Mouse (Mus musculus) retina, postnatal 1 day (tissue): ENCODE results near the gene Sox5.

Source experiments
- DNase-seq: peaks from one replicate; pipeline ENCODE4 v3.0.0-alpha.2; 2012

Sox5 gene

DNA sequence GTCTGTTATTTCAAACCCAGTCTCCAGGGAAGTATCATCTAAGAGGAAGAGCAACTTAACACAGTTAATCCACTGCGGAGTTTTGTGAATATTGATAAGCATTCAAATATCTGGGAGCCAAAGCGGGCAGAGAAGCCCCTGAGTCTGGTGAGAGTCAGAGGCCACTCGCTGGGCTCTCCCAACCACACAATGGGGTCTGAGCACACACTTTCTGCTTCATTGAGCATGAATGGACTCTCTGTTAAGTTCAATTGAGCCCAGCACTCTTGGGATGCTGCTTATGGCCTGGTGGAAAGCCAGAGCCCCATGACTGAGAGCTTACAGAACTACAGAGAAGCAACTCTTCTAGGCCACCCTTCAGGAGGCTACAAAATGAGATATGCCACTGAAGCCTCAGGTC lies 221.6 kb downstream of the Sox5 start:
- peak; percentile 58 for DNase-seq

DNA sequence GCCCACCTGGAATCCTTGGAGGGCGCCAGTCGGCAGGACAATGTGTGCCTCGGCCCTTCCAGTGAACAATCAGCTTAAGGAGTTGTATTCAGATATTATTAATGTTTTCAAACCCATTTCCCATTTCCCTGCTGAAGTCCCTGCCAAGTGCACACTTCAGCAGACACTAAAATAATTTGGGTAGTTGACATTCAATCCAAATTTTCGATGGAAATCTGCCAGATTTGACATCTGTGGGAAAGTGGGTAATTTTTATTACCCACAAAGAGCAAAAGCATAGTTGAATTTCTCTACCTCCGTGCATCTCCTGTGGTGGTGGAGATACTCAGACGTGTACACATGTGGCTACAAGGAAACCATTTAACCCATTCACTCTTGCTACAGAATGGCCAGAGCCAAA lies 228.3 kb downstream of the Sox5 start:
- no peak for DNase-seq

DNA sequence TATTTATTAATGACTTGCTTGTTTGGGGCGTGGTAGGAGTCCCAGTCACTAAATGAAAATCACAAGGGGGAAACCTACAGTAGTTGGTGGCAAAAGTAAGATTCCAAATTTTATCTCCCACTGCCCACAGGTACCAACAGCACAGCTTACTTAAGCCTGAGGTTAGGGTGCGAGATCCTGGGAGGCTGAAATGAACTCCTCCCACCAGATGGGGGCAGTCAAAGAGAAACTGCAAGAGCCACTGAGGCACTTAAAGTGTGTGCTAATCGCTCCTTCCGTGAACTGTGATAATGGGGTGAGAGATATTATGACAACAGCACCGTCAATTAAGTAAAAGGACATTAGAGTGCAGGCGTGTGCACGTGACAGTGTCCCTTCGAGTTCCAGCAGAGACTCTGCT lies 232.8 kb downstream of the Sox5 start:
- DNase-seq: no peak

DNA sequence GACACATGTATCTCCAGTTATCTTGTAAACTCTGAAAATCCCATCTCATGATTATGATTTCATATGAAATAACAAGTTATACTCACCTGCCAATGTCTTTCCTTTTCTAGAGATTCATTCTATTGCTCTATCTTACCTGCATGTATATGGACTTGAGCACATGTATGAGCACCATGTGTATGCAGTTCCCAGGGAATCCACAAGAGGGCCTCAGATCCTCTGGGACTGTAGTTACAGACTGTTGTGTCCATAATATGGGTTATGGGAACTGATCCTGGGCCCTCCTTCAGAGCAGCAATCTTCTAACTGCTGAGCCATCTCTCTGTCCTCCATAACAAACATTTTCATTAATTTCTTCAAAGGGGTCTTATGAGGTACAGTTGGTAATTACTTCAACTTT lies 234.6 kb downstream of the Sox5 start:
- no peak for DNase-seq

DNA sequence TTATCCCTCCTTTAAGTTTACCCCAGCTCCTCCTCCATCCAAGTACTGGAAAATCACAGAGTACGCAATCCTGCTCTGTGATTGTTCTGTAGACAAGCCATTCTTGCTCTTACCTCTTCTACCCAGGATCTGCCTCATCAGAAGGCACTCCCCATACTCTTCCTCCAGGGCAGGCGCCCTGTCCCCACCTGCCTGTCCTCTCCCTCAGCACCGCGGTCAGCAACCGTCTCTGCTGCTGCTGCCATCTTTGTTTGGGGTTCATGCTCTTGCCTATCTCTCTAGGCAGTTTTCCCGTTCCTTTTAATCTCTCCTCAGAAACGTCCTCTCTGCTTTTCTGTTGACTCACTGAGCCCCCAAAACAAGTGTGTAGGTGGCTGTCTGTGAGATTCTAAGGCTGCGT lies 236.2 kb downstream of the Sox5 start:
- DNase-seq: no peak

DNA sequence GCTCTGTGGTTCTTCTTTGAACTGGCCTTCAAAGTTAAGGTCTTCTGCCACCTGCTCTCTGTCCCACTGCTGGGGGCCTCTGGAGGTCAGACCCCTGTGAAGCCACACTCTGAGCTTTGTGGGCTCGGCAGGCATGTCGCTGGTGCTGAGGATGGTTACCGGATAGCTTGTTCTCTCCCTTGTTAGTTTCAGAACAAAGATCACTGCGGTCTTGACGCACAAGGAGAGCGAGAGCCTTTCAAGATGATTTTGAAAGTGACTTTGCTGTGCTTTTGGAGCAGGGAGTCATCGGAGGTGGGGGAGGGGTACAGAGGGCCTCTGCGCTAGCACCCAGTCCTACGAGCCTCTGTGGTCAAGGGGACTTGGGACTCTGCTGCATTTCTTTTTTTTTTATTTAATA lies 240.5 kb downstream of the Sox5 start:
- DNase-seq: no peak

DNA sequence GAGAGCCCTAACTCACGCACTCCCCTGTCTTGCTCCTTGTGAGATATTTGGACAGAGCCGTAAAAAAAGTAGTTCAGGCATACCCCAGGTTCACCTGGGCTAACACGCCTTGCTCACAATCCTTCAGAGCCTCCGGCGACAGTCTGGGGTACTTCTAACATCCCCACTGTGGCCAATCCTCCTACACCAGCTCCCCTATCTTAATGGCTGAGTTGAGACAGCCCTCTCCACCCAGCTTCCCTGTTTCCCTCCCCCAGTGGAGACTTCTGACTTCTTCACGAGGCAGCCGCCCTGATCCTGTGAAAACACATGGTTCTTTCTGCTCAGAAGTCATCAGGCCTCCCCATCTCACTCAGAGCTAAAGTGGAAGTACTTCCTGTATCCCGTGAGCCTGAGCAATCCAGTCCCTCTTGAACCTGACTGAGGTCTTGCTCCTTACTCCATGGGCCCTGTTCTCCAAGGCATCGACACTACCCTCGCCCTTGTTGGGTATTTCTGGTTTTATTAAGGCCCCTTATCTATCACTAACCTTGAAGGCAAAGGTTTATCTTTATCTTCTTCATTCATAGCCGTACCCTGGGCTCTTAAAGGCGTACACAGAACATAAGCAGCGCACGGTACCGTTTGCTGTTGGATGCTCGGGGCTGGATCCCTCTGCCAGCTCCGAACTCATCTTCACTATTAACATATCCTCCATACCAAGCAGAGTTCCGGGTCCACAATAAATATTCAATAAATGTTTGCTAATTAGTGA lies 242.2 kb downstream of the Sox5 start:
- DNase-seq: no peak

DNA sequence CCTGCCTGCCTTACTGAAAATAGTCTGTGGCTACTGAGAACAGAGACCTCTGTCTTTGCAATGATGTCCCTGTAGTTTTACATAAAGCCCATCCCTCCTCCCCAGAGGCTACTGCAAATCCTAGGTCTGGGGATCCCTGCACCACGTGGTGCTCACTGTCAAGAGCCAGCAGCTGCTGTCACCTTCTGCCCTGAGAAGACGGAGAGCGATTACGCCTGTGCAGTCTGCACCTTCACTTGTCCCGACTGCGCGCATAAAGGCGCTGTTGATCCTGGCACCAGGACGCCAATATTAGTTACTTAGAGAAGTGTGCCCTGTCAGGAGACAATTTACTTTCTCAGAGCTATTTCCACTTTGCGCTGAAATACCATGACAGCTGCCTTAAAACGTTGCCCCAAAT lies 258.3 kb downstream of the Sox5 start:
- DNase-seq: peak; percentile 42

DNA sequence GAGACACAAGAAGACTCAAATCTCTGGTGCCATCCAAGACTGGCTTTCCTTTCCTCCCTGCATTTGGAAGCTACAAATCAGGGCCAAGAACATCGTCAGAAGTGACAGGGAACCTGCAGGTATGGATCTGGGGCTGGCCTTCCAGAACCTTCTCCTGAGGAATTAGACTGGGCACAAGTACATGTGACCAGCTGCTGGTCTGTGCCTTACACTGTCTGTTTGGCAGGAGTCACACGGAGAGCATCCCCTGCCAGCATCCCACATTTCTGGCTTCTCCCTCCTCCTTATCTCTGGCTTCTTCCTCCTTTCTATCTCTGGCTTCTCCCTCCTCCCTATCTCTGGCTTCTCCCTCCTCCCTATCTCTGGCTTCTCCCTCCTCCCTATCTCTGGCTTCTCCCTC lies 263.0 kb downstream of the Sox5 start:
- DNase-seq: no peak

DNA sequence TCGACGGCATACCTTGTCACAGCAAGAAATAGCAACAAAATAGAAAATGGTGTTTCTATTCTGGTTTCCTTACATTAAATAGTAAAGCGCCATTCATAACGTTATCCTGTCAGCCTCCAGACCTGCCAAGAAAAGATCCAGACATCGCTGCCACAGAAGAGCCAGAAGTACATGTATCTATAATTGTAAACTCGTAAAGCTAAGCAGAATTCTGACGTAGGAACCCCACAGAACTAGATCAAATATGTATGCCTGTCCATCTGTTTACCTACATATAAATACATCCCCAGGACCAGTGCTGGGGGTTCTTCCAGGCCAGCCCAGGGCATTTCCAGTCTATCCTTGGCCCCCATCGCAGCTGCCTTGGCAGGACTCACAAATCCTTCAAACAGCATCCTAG lies 265.9 kb downstream of the Sox5 start:
- no peak for DNase-seq

DNA sequence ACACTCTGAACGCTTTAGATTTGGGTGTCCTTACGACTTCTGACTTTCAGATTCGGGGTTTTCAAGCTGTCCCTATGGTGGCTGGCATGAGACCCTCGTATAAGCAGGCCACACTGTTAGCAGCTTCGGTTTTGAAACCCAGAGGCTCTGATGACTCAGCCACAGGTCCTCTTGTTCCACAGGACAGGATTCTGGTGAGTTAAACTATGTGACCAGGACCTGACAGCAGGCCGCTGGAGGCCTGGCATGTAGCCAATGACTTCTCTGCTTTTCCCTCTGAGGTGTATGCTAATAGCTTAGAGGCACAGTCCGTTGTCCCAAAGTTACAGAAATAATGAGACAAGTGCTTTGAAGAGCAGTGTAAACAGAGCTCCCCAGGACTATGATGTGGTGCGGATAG lies 268.0 kb downstream of the Sox5 start:
- DNase-seq: no peak

DNA sequence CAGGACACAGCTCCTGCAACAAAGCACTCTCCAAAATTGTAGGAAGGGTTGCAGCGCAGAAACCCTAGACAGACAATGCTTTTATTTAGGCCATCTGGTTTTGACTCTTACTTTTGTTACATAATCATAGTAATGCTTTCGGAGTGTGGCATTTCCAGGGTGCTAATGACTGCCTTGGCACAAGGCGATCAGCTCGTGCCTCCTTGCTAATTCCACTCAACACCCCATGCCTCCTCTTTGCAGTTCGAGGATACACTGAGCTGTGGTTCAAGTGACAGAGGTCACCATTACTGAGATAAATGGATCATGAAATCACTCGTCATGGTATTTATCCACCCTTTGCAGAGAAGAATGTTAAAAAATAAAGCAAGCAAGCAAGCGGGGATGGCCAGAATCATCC lies 269.9 kb downstream of the Sox5 start:
- DNase-seq: no peak

DNA sequence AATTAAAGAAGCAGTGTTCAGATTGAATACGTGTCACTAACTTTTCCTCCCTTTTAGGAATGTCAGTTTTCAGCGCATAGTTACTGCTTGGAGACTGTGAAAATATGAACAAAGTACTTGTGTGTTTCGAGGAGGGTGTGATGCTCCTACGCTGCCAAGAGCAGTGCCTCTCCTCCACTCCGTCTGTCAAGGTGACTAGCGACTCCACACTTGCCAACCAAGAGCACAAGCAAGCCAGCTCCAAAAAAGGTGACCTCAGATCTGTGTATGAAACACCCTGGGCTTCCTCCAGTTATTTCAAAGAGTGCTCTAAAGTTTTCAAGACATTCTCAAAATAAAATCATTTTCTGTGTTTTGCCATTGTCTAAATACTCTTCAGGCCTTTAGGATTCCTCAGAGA lies 271.6 kb downstream of the Sox5 start:
- DNase-seq: no peak

DNA sequence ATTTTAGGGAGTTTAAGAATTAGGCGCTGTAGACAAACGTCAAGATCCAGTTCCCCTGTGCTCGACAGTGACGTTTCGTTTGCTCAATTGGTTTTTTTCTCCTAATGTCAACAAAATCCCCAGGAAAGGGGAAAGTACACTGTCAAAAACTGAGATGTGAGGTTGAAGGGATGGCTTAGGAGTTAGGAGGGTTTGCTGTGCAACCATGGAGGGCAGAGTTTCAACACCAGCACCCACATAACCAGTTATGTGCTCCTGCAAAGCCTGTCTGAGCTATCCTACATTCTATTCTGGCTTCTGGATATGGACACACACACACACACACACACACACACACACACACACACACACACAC lies 277.6 kb downstream of the Sox5 start:
- DNase-seq: no peak

DNA sequence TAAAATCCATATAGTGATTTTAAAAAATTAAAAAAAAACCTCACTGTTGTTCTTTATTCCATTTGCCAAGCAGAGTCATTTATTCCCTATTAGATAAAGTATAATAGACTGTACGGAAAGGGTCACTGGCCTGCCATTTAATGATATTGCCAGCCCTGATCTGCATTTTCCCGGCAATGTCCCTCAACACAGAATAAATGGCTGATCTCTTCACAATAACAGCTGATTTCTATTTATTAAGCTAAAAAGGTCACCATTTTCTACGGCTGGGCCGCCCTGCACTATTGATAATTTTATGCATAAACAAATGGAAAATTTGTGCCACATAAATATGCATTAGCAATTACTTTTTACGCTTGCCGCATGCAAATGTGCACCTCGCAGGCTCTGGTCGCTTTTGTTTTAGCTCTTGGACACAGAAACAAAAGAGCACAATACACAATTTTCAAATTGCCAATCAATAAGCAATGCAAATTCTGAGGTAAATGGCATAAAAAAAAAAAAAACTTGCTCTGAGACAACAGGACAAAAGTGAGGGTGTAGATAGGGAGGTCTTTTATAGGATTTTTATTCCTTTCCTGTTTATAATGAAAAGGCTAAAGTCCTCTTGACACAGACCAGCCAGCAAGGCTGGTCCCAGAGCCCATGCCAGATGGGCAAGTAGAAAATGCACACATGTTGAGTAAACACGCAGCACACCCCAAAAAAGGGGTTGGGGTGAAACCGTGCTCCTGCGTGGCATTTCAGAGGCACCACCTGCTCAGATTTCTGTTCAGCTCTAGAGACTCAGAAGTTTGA lies 278.2 kb downstream of the Sox5 start:
- DNase-seq: no peak

DNA sequence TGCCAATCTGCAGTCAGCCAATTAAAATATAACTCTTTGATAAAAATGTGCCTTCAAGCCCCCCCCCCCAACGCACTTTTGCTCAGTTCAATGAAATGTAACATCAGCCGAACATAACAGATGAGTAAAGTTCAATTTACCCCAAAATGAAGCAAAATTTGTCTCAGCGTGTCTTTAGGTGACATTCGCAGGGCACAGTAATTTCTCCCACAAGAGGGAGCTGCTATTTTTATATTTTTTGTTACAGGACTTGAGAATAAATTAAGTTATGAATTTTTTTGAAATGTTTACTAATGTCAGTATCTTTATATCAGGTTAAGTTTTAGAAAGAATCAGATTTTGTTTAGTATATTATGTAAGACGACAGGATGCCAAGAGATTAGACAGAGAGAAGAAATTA lies 280.3 kb downstream of the Sox5 start:
- DNase-seq: no peak

DNA sequence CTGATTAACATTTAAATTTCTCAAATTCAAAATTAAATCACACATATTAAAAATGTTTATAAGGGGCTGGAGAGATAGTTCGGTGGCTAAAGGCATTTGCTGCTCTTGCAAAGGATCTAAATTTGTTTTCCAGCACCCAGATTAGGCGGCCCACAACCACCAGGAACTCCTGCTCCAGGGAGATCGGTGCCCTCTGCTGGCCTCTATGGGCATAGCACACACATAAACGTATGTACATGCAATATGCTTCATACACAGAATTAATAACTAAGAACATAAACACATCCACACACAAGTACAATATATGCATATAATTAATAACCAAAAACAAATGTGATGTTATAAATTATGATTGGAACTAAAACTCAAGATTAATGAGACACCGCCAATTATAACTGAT lies 283.6 kb downstream of the Sox5 start:
- DNase-seq: no peak

DNA sequence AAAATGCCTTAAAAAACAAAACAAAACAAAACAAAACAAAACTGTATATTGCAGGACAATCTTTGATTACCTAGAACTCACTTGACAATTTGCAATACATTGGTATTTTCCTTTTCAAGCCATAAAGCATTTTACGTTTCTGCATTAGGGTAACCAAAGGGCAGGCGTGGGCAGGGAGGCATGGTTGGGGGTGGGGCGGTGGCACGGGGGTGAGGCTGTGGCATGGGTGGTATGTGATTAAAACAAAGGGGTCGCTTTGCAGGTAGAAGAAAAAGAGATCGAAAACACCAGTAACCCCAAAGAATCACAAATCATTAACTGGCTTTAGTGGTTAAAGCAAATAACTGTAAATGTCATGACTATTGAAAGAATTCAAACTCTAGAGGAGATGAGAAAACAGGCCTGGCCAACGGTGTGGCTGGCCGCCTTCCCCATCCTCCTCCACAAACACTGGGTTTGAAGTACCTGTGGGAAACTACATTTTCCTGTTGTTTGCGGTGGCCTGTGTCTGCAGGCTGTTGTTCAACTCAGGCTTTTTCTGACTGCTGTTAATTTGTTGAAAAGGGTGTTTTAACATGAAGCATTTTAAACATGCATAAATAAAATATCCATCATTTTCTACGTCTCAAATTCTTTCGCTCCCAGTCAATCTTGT lies 289.9 kb downstream of the Sox5 start:
- DNase-seq: no peak

DNA sequence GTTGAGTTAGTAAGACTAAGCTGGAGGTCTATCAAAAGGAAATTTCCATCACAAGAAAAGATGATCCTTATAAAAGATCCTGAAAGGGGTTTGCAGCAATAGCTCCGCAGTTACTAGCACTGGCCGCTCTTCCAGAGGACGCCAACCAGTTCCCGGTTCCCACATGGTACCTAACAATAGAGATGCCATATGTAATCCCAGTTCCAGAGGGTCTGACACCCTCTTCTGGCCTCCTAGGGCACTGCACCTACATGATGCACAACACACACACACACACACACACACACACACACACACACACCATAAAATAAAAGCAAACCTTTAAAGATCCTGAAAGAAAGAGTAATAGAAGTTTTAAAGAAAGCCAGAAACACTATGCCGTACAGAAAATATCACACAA lies 290.9 kb downstream of the Sox5 start:
- no peak for DNase-seq

DNA sequence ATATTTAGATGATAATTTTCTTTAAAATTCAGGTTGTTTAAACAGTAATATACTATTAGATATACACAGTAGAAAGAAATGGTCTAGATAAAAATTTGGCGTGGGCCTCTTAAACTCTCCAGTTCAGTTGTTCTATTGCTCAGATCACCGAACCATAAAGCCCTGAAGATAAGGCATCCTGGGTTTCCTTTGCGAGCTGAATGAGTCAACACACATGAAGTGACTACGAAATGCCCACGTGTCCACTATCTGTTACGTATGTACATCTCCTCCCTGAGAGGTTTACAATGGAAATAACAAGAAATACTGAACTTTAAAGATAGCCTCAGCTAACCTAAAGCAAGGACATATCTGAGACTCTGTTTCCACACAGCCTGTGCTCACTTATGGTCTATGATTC lies 296.2 kb downstream of the Sox5 start:
- DNase-seq: no peak

DNA sequence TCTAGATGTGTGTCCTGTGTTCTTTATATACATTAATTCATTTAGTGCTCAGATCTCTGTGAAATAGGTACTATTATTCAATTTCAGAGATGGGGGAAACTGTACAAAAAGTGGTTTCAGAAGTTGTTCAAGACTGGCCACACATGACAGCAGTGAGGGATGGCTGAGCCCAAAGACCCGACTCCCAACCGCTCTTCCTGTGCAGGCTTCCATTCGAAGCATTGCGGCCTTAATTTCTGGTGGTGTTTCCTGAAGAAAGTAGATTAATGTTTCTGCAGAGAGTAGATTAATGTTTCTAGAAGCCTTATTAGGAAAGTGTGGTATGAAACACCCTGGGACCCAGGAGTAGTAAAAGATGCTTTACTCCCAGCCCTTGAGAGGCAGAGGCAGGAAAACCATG lies 298.6 kb downstream of the Sox5 start:
- no peak for DNase-seq

DNA sequence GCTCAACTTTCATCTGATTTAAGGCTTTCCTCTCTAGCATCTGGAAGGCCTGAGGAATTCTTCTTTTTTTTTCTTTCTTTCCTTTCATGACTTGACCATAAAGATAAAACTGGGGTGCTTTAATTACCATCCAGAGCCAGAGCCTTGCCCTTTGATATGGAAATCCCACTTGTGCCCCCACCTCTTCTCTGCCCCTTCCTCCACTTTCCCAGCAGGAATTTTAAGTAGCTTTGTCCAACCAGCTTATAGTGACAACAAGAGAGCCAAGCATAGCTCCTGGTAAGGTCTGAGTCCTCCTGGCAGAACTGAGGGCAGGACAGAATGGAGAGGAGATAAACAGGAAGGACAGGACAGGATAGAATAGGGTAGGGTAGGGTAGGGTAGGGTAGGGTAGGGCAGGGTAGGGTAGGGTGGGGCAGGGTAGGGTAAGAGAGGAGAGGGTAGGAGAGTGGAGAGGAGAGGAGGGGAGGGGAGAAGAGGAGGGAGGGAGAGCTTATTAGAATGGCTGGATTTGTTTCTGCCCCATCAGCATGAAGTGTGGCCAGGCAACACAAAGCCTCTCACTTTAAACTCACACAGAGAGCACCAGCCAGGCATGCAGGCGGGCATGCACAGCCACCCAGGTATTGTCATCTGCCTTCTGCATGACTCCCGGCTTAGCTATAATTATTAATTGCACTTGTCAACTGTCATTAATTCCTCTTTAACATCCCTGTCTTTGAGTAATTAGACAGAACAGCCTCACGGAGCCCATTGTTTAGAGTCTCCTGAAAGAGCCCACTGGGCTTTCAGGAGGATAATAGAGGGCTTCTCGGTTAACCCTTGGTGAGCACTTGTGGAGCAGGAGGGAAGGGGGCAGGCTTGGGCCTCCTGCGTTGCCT lies 300.9 kb downstream of the Sox5 start:
- peak; percentile 96 for DNase-seq

DNA sequence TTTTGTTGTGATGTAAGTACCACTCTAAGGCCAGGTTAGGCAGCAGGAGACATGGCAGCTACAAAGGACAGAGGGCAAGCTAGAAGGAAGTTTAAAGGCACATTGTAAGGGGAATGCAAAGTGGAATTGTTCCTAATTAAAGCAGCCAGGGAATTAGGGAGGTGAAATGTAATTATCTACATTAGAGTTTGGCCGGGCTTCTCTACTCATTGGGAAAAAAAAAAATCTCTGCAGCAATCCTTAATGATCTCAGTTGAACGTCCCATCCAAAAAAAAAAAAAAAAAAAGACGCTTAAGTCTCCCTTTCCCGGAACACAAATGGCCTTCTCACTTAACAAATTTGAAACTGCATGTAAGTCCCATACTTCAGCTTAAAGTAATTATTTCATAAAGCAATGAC lies 301.9 kb downstream of the Sox5 start:
- no peak for DNase-seq
